Mouse (Mus musculus) small intestine, adult 2 months (tissue): ENCODE measurements at regions not wholly inside any gene's neighbourhood (a gene's known extent, or its start where the extent isn't known, plus 50 kb on each side); places are given as distances from the start of the nearest gene placed in this dataset.

Experiments used
- CTCF ChIP-seq: fragments of 200-500 bp; IDR thresholded peaks from 2 replicates; pipeline ENCODE4 v1.5.1; 2012; ENCODE audit warnings: low read depth, mild to moderate bottlenecking, control low read depth, inconsistent platforms, low read length, moderate library complexity, mixed read lengths; ENCODE audit not compliant: insufficient replicate concordance, insufficient read length; ENCODE audit errors: extremely low read depth
- POLR2A ChIP-seq: fragments of 200-500 bp; IDR thresholded peaks from 2 replicates; pipeline ENCODE4 v1.6.1; 2012; ENCODE audit warnings: low read depth, mild to moderate bottlenecking, control low read depth, inconsistent platforms, low read length, moderate library complexity

GRCm38 (mm10) chr16:29871395-29871794, 192.8 kb upstream of the Hes1 start:
- TF ChIP-seq CTCF = no peak
- TF ChIP-seq POLR2A = no peak
